Mouse (Mus musculus) embryonic facial prominence, embryonic 12.5 days (tissue): ENCODE data around the gene Hus1. TPM values are rescaled to one million over a fixed set of nuclear protein-coding genes. Genes with fewer than 3 reads are reported as not detected.

ENCODE experiments used
- ATAC-seq: fragments of 200-750 bp; cut with Nextera tagmentation; 2 replicates; pipeline ENCODE4 v1.8.0; 2017; ENCODE audit not compliant: insufficient number of reproducible peaks, insufficient read depth, low FRiP score, low TSS enrichment
- H3K27ac ChIP-seq: fragments of 300-500 bp; sonication (generic); 2 replicates; pipeline ENCODE4 v1.5.1; 2016; ENCODE audit warnings: mild to moderate bottlenecking
- H3K27me3 ChIP-seq: fragments of 300-500 bp; sonication (generic); 2 replicates; pipeline ENCODE4 v1.6.1; 2016; ENCODE audit warnings: mild to moderate bottlenecking, moderate library complexity
- H3K36me3 ChIP-seq: fragments of 300-500 bp; sonication (generic); 2 replicates; pipeline ENCODE4 v1.6.1; 2016; ENCODE audit warnings: mild to moderate bottlenecking
- H3K4me1 ChIP-seq: fragments of 300-500 bp; sonication (generic); 2 replicates; pipeline ENCODE4 v1.6.1; 2016
- H3K4me2 ChIP-seq: fragments of 300-500 bp; sonication (generic); replicated peaks from 2 replicates; pipeline ENCODE4 v1.6.1; 2016; ENCODE audit warnings: mild to moderate bottlenecking, moderate library complexity
- H3K4me3 ChIP-seq: fragments of 300-500 bp; sonication (generic); 2 replicates; pipeline ENCODE4 v1.5.1; 2016; ENCODE audit warnings: mild to moderate bottlenecking
- H3K9ac ChIP-seq: fragments of 300-500 bp; sonication (generic); 2 replicates; pipeline ENCODE4 v1.6.1; 2016; ENCODE audit warnings: mild to moderate bottlenecking, moderate library complexity
- H3K9me3 ChIP-seq: fragments of 300-500 bp; sonication (generic); 2 replicates; pipeline ENCODE4 v1.6.1; 2016; ENCODE audit warnings: mild to moderate bottlenecking, moderate library complexity
- WGBS: fragments of 180-500 bp; shearing (Covaris S2); methylation state at CpG from one replicate; pipeline ENCODE4 v1.1.7; 2016; 5-methylcytosine and 5-hydroxymethylcytosine counted together
- polyA plus RNA-seq: library from polyadenylated mRNA; unstranded; fragments of >200 nt; fragmentation: Nextera tagmentation; extraction: Ambion mirVana; gene quantifications from 2 replicates; pipeline ENCODE4 v1.2.1, GENCODE M21; 2016

Hus1 gene
- polyA plus RNA-seq, 1 experiment from 2014 or later = 16.8 TPM

- Histone ChIP-seq H3K27me3 (no peaks in the 10 kb centered on the region), H3K4me3 (no peak within 1 kb of the TSS), H3K4me2 (no peak within 1 kb of the TSS), H3K9ac (no peak within 1 kb of the TSS), H3K27ac (no peak within 1 kb of the TSS), H3K4me1 (no peaks in the 10 kb centered on the region), H3K9me3 (no peaks in the 10 kb centered on the region), H3K36me3 (no peaks in the 10 kb centered on the region)
- WGBS = 64% methylated on average over 3 of the region's 3 CpGs
- ATAC-seq = no peak
These were observed 37.8 kb downstream of the Hus1 start, which contains the start of gene Pkd1l1 for GRCm38 (mm10) chr11:8973166-8973565. Pkd1l1 (minus strand) TSS chr11:8973266.

- Histone ChIP-seq H3K4me1 (no peaks in the 10 kb centered on the region), H3K4me3 (no peak overlapping the region), H3K9ac (no peak overlapping the region), H3K27me3 (no peaks in the 10 kb centered on the region), H3K36me3 (no peaks in the 10 kb centered on the region), H3K9me3 (no peaks in the 10 kb centered on the region), H3K27ac (no peak overlapping the region), H3K4me2 (no peak overlapping the region)
- no peak for ATAC-seq
- 87% methylated on average over 6 of the region's 6 CpGs for WGBS
These were observed 38.9 kb downstream of the Hus1 start for GRCm38 (mm10) chr11:8972093-8972492.

GRCm38 (mm10) chr11:8970509-8970908 is 40.5 kb downstream of the Hus1 start:
- no peaks in the 10 kb centered on the region for H3K36me3 ChIP-seq
- no peaks in the 10 kb centered on the region for H3K4me1 ChIP-seq
- whole genome bisulfite sequencing = 68% methylated on average over 9 of the region's 9 CpGs
- H3K9ac ChIP-seq = no peak overlapping the region
- H3K4me2 ChIP-seq = no peak overlapping the region
- H3K27me3 ChIP-seq = no peaks in the 10 kb centered on the region
- H3K27ac ChIP-seq = no peak overlapping the region
- no peaks in the 10 kb centered on the region for H3K9me3 ChIP-seq
- no peak overlapping the region for H3K4me3 ChIP-seq
- no peak for ATAC-seq

- H3K4me2 ChIP-seq = no peak overlapping the region
- no peak overlapping the region for H3K27ac ChIP-seq
- no peaks in the 10 kb centered on the region for H3K36me3 ChIP-seq
- no peak overlapping the region for H3K9ac ChIP-seq
- no peaks in the 10 kb centered on the region for H3K9me3 ChIP-seq
- no peaks in the 10 kb centered on the region for H3K4me1 ChIP-seq
- H3K4me3 ChIP-seq = no peak overlapping the region
- 94% methylated on average over 7 of the region's 7 CpGs for WGBS
- H3K27me3 ChIP-seq = no peaks in the 10 kb centered on the region
- ATAC-seq = no peak
These were observed 42.9 kb downstream of the Hus1 start for GRCm38 (mm10) chr11:8968094-8968493.

GRCm38 (mm10) chr11:8958572-8958971 is 52.4 kb downstream of the Hus1 start:
- 0 out of 2 replicates have a peak overlapping the region, but pooled peaks have one; percentile 65 for H3K27ac ChIP-seq
- no peak overlapping the region for H3K9ac ChIP-seq
- 30% methylated on average over 10 of the region's 10 CpGs for WGBS
- no peaks in the 10 kb centered on the region for H3K27me3 ChIP-seq
- H3K4me3 ChIP-seq = no peak overlapping the region
- H3K9me3 ChIP-seq = no peaks in the 10 kb centered on the region
- peaks cover 3% of the 10 kb centered on the region; the same call in 1 of the 2 replicates for H3K4me1 ChIP-seq
- H3K4me2 ChIP-seq = no peak overlapping the region
- H3K36me3 ChIP-seq = no peaks in the 10 kb centered on the region
- ATAC-seq = peak; percentile 73; the same call in 1 of the 2 replicates

- H3K4me1 ChIP-seq = peaks cover 3% of the 10 kb centered on the region; the same call in 1 of the 2 replicates
- H3K4me2 ChIP-seq = no peak overlapping the region
- no peaks in the 10 kb centered on the region for H3K27me3 ChIP-seq
- no peak for ATAC-seq
- H3K9ac ChIP-seq = no peak overlapping the region
- no peak overlapping the region for H3K4me3 ChIP-seq
- no peaks in the 10 kb centered on the region for H3K36me3 ChIP-seq
- no peaks in the 10 kb centered on the region for H3K9me3 ChIP-seq
- 24% methylated on average over 4 of the region's 4 CpGs for WGBS
- H3K27ac ChIP-seq = peak overlapping the region; percentile 69; the same call in 1 of the 2 replicates
These were observed 52.9 kb downstream of the Hus1 start for GRCm38 (mm10) chr11:8958108-8958507.

GRCm38 (mm10) chr11:8957023-8957422 is 54.0 kb downstream of the Hus1 start:
- no peak overlapping the region for H3K27ac ChIP-seq
- ATAC-seq = no peak
- 65% methylated on average over 6 of the region's 6 CpGs for WGBS
- H3K9ac ChIP-seq = no peak overlapping the region
- H3K4me2 ChIP-seq = no peak overlapping the region
- H3K4me3 ChIP-seq = no peak overlapping the region
- H3K9me3 ChIP-seq = no peaks in the 10 kb centered on the region
- peaks cover 3% of the 10 kb centered on the region; the same call in 1 of the 2 replicates for H3K4me1 ChIP-seq
- no peaks in the 10 kb centered on the region for H3K36me3 ChIP-seq
- no peaks in the 10 kb centered on the region for H3K27me3 ChIP-seq

- no peak overlapping the region for H3K9ac ChIP-seq
- H3K4me2 ChIP-seq = no peak overlapping the region
- H3K4me1 ChIP-seq = peaks cover 3% of the 10 kb centered on the region; the same call in 1 of the 2 replicates
- H3K4me3 ChIP-seq = no peak overlapping the region
- ATAC-seq = no peak
- no peaks in the 10 kb centered on the region for H3K9me3 ChIP-seq
- WGBS = 6% methylated on average over 1 of the region's 1 CpGs
- H3K27me3 ChIP-seq = no peaks in the 10 kb centered on the region
- H3K27ac ChIP-seq = no peak overlapping the region
- H3K36me3 ChIP-seq = no peaks in the 10 kb centered on the region
These were observed 55.3 kb downstream of the Hus1 start for GRCm38 (mm10) chr11:8955678-8956077.

GRCm38 (mm10) chr11:8949765-8950430 is 61.1 kb downstream of the Hus1 start:
- Histone ChIP-seq H3K27me3 (no peaks in the 10 kb centered on the region), H3K9ac (no peak overlapping the region), H3K36me3 (no peaks in the 10 kb centered on the region), H3K4me1 (0 out of 2 replicates have a peak, but pooled peaks cover 3% of the 10 kb centered on the region), H3K27ac (peak overlapping the region; percentile 84; the same call in 1 of the 2 replicates), H3K4me3 (no peak overlapping the region), H3K9me3 (no peaks in the 10 kb centered on the region), H3K4me2 (no peak overlapping the region)
- WGBS = 62% methylated on average over 6 of the region's 6 CpGs
- ATAC-seq = peak; percentile 48; the same call in 1 of the 2 replicates

GRCm38 (mm10) chr11:8948871-8949270 is 62.1 kb downstream of the Hus1 start:
- 71% methylated on average over 3 of the region's 3 CpGs for WGBS

GRCm38 (mm10) chr11:8944114-8944513 is 66.9 kb downstream of the Hus1 start:
- no peaks in the 10 kb centered on the region for H3K4me1 ChIP-seq
- no peak overlapping the region for H3K4me2 ChIP-seq
- no peaks in the 10 kb centered on the region for H3K9me3 ChIP-seq
- ATAC-seq = no peak
- no peak overlapping the region for H3K4me3 ChIP-seq
- no peak overlapping the region for H3K9ac ChIP-seq
- no peaks in the 10 kb centered on the region for H3K27me3 ChIP-seq
- H3K27ac ChIP-seq = no peak overlapping the region
- WGBS = 86% methylated on average over 4 of the region's 4 CpGs
- no peaks in the 10 kb centered on the region for H3K36me3 ChIP-seq

More at GRCm38 (mm10) chr11:8948871-8949270, 62.1 kb downstream of the Hus1 start:
- no peak overlapping the region for H3K4me2 ChIP-seq
- H3K27ac ChIP-seq = no peak overlapping the region
- no peaks in the 10 kb centered on the region for H3K36me3 ChIP-seq
- H3K27me3 ChIP-seq = no peaks in the 10 kb centered on the region
- H3K9ac ChIP-seq = no peak overlapping the region
- H3K4me3 ChIP-seq = no peak overlapping the region
- ATAC-seq = no peak
- H3K9me3 ChIP-seq = no peaks in the 10 kb centered on the region
- H3K4me1 ChIP-seq = 0 out of 2 replicates have a peak, but pooled peaks cover 3% of the 10 kb centered on the region
